Mouse (Mus musculus): ENCODE data around the gene Nfe2. TPM values are rescaled to one million over a fixed set of nuclear protein-coding genes. Genes with fewer than 3 reads are reported as not detected.

The Nfe2 gene
- total and polyA plus RNA-seq, 3 experiments: 0.14 TPM; not detected in 2

DNA sequence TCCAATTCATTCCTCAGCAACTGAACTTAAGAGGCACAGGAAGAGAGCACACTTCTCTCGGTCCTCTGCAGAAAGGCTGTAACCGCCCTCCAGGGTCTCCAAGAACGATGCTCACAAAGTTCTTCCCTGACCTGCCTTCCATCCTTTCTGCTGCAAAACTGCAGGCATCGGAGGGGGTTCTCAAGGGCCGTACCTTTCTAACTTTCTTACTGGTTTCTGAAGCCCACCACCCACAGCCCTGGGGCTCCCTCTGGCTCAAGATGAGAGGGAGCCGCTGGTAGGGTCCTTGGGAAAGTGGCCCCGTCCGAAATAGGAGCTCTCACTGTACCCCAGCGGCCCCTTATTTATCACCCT, 46.4 kb upstream of the Nfe2 start:
- no peak overlapping the region for H3K27ac ChIP-seq (ENCODE audit: insufficient read depth, low read depth)
- in situ Hi-C loops (cut with MboI; ENCODE audit: low pct_ligation_motif_present, low pct_unique_long_range_greater_than_20kb, low sequenced_read_pairs): no loop called here

GRCm38 (mm10) chr15:103303916-103304615, 45.9 kb upstream of the Nfe2 start:
- Histone ChIP-seq H3K79me2 (replicated peaks; ENCODE audit: control insufficient read depth, extremely low read depth, insufficient read depth, poor library complexity, severe bottlenecking) (no peaks in the 10 kb centered on the region), H3K27ac (ENCODE audit: insufficient read depth, low read depth) (no peak overlapping the region), H3K9me3 (replicated peaks; ENCODE audit: low read length) (no peaks in the 10 kb centered on the region), H3K4me3 (replicated peaks in 1 of 3; ENCODE audit: low read depth in 2 of 3, low read length in 2 of 3, poor library complexity in 1 of 3) (peak overlapping the region; percentile 53 to 57 (median 57)), H3K27me3 (replicated peaks) (peaks cover 5% of the 10 kb centered on the region), H3K4me2 (ENCODE audit: insufficient read depth, low read depth, poor library complexity, severe bottlenecking) (peak overlapping the region; percentile 64), H3K36me3 (replicated peaks in 1 of 2; ENCODE audit: control insufficient read depth in 1 of 2, insufficient read depth in 1 of 2, low read length in 1 of 2) (peaks cover 6 to 15% of the 10 kb centered on the region in 2 experiments), H3K4me1 (ENCODE audit: control insufficient read depth in 1 of 2, insufficient read depth in 2 of 2) (peaks cover 9 to 87% of the 10 kb centered on the region in 2 experiments; a peak in 3 of 4 replicates), H3K9ac (ENCODE audit: insufficient read depth, low read depth) (peak overlapping the region; percentile 89)
- dilution Hi-C loops (cut with MboI; ENCODE audit: extremely low pct_ligation_motif_present, extremely low pct_unique_long_range_greater_than_20kb, low sequenced_read_pairs) (no loop called here), in situ Hi-C loops (cut with MboI; ENCODE audit: low pct_ligation_motif_present, low pct_unique_long_range_greater_than_20kb, low sequenced_read_pairs) (no loop called here)
- TF ChIP-seq RAD21 (IDR thresholded peaks at IDR 0.05; ENCODE audit: low read depth, low read length) (no peak), CHD1 (IDR thresholded peaks at IDR 0.05; ENCODE audit: low read depth, low read length) (0 out of 2 replicates have a peak, but pooled peaks have one; percentile 7), SIN3A (IDR thresholded peaks at IDR 0.05; ENCODE audit: low read length) (peak; percentile 33; the same call in 1 of the 2 replicates)
- no peak for DNase-seq (ENCODE audit: extremely low read depth)

More for the DNA sequence above, 46.4 kb upstream of the Nfe2 start:
- DNase-seq (ENCODE audit: extremely low read depth): no peak
- peaks cover 5% of the 10 kb centered on the region for H3K27me3 ChIP-seq (replicated peaks)
- H3K4me3 ChIP-seq (replicated peaks in 1 of 3; ENCODE audit: low read depth in 2 of 3, low read length in 2 of 3, poor library complexity in 1 of 3): peak overlapping the region; percentile 53 to 57 (median 57)
- peak overlapping the region; percentile 64 for H3K4me2 ChIP-seq (ENCODE audit: insufficient read depth, low read depth, poor library complexity, severe bottlenecking)
- H3K9ac ChIP-seq (ENCODE audit: insufficient read depth, low read depth): peak overlapping the region; percentile 89
- peaks cover 9 to 87% of the 10 kb centered on the region in 2 experiments; a peak in 3 of 4 replicates for H3K4me1 ChIP-seq (ENCODE audit: control insufficient read depth in 1 of 2, insufficient read depth in 2 of 2)
- H3K36me3 ChIP-seq (replicated peaks in 1 of 2; ENCODE audit: control insufficient read depth in 1 of 2, insufficient read depth in 1 of 2, low read length in 1 of 2): peaks cover under 1 to 9% of the 10 kb centered on the region in 2 experiments
- TF ChIP-seq CHD1 (IDR thresholded peaks at IDR 0.05; ENCODE audit: low read depth, low read length) (0 out of 2 replicates have a peak, but pooled peaks have one; percentile 15), RCOR1 (conservative IDR thresholded peaks at IDR 0.05; ENCODE audit: low read depth, low read length) (0 out of 2 replicates have a peak, but pooled peaks have one; percentile 9), SIN3A (IDR thresholded peaks at IDR 0.05; ENCODE audit: low read length) (no peak; the same call in 1 of the 2 replicates)
- dilution Hi-C loops (cut with MboI; ENCODE audit: extremely low pct_ligation_motif_present, extremely low pct_unique_long_range_greater_than_20kb, low sequenced_read_pairs): no loop called here
- no peaks in the 10 kb centered on the region for H3K9me3 ChIP-seq (replicated peaks; ENCODE audit: low read length)
- no peaks in the 10 kb centered on the region for H3K79me2 ChIP-seq (replicated peaks; ENCODE audit: control insufficient read depth, extremely low read depth, insufficient read depth, poor library complexity, severe bottlenecking)

- in situ Hi-C loops (cut with MboI; ENCODE audit: low pct_ligation_motif_present, low pct_unique_long_range_greater_than_20kb, low sequenced_read_pairs) (no loop called here), dilution Hi-C loops (cut with MboI; ENCODE audit: extremely low pct_ligation_motif_present, extremely low pct_unique_long_range_greater_than_20kb, low sequenced_read_pairs) (no loop called here)
- TF ChIP-seq JUND (conservative IDR thresholded peaks at IDR 0.05; ENCODE audit: low read depth, low read length) (no peak), ZKSCAN1 (IDR thresholded peaks at IDR 0.05; ENCODE audit: borderline replicate concordance, low read depth, low read length) (no peak), IRF4 (IDR thresholded peaks at IDR 0.05; ENCODE audit: low read depth, low read length) (no peak), USF2 (conservative IDR thresholded peaks at IDR 0.05; ENCODE audit: low read depth, low read length) (no peak), SIN3A (IDR thresholded peaks at IDR 0.05; ENCODE audit: low read length) (no peak), MAZ (IDR thresholded peaks at IDR 0.05; ENCODE audit: low read depth, low read length) (no peak), SMC3 (IDR thresholded peaks at IDR 0.05; ENCODE audit: low read depth, low read length) (no peak), BHLHE40 (IDR thresholded peaks at IDR 0.05; ENCODE audit: low read depth, low read length) (no peak), NELFE (IDR thresholded peaks at IDR 0.05; ENCODE audit: low read depth, low read length) (no peak), CHD1 (IDR thresholded peaks at IDR 0.05; ENCODE audit: low read depth, low read length) (no peak), GABPA (IDR thresholded peaks at IDR 0.05; ENCODE audit: insufficient replicate concordance, low read depth, low read length) (no peak), ELF1 (IDR thresholded peaks at IDR 0.05; ENCODE audit: low read depth, low read length) (no peak), POLR2A (IDR thresholded peaks at IDR 0.05; ENCODE audit: low read depth, low read length) (no peak), USF1 (IDR thresholded peaks at IDR 0.05; ENCODE audit: low read depth, low read length) (no peak)
- Histone ChIP-seq H3K9ac (ENCODE audit: insufficient read depth, low read depth) (no peak overlapping the region), H3K4me1 (ENCODE audit: control insufficient read depth in 1 of 2, insufficient read depth in 2 of 2) (peaks cover 16 to 91% of the 10 kb centered on the region in 2 experiments), H3K4me3 (replicated peaks in 1 of 3; ENCODE audit: low read depth in 2 of 3, low read length in 2 of 3, poor library complexity in 1 of 3) (no peak overlapping the region), H3K36me3 (replicated peaks in 1 of 2; ENCODE audit: control insufficient read depth in 1 of 2, insufficient read depth in 1 of 2, low read length in 1 of 2) (peaks cover 8 to 28% of the 10 kb centered on the region in 2 experiments), H3K79me2 (replicated peaks; ENCODE audit: control insufficient read depth, extremely low read depth, insufficient read depth, poor library complexity, severe bottlenecking) (no peaks in the 10 kb centered on the region), H3K27me3 (replicated peaks) (peaks cover 5% of the 10 kb centered on the region), H3K9me3 (replicated peaks; ENCODE audit: low read length) (no peaks in the 10 kb centered on the region), H3K27ac (ENCODE audit: insufficient read depth, low read depth) (no peak overlapping the region), H3K4me2 (ENCODE audit: insufficient read depth, low read depth, poor library complexity, severe bottlenecking) (no peak overlapping the region)
- DNase-seq (ENCODE audit: extremely low read depth): no peak
Measured at GRCm38 (mm10) chr15:103302341-103303021, 44.3 kb upstream of the Nfe2 start.

Measured in CH12.LX (cell line).